Mouse (Mus musculus): Measurements from ENCODE around the gene Med24. TPM values are rescaled to one million over a fixed set of nuclear protein-coding genes. Genes with fewer than 3 reads are reported as not detected.
A peak's percentile ranks its signal among the peaks of the same experiment; 100 is the strongest.

Med24 gene
- total RNA-seq, 1 experiment from 2014 or later = 61.5 TPM

- no peak for DNase-seq
Observed at GRCm38 (mm10) chr11:98765421-98766309, 36.4 kb upstream of the Med24 start.

GRCm38 (mm10) chr11:98764746-98765145 is 35.5 kb upstream of the Med24 start:
- DNase-seq = no peak

GRCm38 (mm10) chr11:98764091-98764490 is 34.9 kb upstream of the Med24 start:
- no peak for DNase-seq

GRCm38 (mm10) chr11:98763502-98763861 is 34.2 kb upstream of the Med24 start:
- DNase-seq = no peak

GRCm38 (mm10) chr11:98762756-98763501 is 33.7 kb upstream of the Med24 start:
- DNase-seq = no peak

DNA sequence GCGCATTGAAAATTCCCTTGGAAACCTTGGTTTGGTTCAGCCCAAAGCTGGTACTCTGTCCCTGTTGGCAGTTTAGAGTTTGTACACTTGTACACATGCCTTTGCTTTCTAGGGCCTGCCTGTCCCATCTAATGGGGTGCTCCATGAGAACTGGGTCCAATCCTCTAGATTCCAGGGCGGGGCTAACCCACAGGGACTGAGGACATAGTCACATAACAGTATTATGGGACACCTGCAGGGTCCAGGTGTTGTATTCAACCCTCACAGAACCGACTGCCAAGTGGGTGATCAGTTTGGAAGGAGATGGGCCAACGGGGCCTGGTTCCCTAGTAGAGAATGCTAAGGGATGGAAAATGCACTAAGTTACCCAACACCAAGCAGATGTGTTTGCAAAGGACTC is 32.7 kb upstream of the Med24 start:
- DNase-seq = no peak

DNA sequence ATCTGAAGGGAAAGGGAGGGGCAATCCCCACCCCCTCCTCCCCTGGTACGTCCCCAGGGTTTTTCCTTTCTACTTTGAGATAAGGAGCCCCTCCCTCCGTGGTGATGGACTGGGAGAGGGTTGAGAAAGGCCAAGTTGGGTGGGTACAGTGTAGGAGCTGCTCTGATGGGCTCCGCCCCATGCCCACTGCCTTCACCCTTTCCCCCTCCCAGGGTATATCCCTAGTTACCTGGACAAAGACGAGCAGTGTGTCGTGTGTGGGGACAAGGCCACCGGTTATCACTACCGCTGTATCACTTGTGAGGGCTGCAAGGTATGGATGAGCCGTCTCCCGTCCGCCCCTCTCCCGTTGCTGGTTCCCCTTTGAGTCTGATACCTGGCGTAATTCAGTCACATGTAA is 27.5 kb upstream of the Med24 start:
- no peak for DNase-seq

GRCm38 (mm10) chr11:98755726-98756380 is 26.6 kb upstream of the Med24 start:
- DNase-seq = no peak

GRCm38 (mm10) chr11:98754621-98755181 is 25.5 kb upstream of the Med24 start:
- peak; percentile 77 for DNase-seq

- no peak for DNase-seq
Observed at GRCm38 (mm10) chr11:98754151-98754620, 25.0 kb upstream of the Med24 start.

DNA sequence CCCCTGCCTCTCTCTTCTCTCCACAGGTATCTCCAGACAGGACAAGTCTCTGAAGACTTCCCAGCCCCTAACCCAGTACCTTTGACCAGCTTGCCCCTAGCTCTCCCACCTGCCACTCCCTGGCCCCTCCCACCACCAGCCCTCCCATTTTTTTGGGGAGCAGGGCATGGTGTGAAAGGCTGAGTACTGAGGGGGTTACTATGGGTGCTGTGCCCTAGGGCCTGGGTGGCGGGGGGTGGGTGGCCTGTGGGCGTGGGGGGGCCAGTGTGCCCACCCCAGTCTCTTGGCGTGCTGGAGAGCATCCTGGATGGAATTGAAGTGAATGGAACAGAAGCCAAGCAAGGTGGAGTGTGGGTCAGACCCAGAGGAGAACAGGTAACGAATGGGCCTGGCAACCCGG is 24.0 kb upstream of the Med24 start:
- DNase-seq = no peak

GRCm38 (mm10) chr11:98752562-98753140 is 23.4 kb upstream of the Med24 start:
- DNase-seq = no peak

DNA sequence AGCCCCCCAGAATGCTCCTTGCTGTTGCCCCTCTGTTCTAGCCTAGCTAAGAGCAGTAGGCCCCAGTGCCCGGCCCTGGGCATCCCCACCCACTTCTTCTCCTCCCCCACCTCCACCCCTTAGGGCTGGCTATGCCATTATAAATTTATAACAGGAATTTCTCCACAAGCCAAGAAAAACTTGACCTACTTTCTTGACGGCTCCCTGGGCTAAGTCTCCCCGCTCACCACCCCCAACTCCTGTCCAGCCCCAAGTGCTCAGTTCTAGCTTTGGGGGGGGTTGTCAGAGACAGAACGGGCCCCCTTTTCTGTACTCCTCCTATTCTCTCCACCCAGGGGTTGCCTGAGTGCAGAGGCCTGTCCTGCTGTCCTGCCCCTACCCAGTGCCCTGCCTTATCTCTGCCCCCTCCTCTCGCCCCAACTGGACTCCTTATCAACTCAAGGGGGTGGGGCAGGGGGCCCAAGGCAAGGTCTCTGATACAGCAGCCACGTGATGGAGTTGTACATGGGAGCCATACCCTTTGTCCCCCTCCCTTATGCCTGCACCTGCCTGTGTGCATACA is 22.1 kb upstream of the Med24 start:
- no peak for DNase-seq

DNA sequence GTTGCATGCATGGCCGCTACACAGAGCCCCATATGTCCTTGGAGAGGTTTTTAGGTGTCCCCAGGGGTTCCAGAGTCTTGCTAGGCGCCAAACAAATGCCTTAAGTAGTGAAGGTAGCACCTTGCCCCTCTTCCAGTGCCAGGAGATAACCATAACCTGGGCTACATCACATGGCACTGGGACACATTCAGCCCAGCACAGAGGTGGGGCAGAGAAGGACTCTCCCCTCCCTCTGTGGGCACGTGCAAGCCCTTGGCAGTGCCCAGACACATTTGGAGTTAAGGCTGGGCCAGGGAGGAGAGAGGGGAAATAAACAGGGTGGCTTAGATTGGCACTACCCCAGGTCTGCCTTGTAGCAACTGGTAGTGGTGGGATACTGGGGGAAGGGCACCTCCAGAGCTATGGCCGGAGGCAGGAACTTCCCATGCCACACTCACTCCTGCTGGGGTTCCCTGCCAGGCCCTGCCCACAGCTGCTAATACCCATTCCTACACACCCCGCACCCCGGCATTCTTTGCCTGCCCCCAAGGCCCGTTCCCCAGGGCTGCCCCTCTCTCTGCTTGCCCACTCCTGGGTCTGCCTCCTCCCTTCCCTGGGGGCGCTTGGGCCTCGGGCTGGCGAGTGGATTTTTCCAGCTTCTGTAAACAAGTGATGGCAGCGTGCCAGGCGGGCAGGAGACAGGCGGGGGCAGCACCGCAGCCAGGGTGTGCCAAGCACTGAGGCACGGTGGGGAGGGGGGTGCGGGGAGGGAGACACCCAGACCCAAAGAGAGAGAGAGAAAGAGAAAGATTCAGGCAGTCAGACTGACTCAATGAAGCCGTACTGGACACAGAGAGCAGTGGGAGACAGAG is 21.3 kb upstream of the Med24 start:
- peak; percentile 84 for DNase-seq

DNA sequence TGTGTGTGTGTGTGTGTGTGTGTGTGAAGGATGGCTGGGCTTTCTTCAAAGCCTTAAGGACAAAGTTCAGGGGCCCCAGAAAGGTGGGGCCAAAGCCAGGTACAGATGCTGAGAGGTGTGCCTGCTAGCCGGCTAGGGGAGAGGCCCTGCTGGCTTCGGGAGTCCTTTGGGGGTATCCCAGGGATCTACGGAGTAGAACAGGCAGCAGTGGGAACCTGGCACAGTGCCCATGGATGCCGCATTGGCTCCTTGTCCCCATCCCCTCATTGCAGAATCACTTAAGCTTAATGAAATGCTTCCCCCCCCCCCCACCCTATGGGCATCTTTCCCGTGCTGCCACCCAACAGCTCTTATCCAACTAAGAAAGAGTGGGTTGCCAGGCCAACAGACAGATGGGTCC is 20.5 kb upstream of the Med24 start:
- no peak for DNase-seq

- no peak for DNase-seq
Observed at GRCm38 (mm10) chr11:98748506-98749416, 19.5 kb upstream of the Med24 start.

DNA sequence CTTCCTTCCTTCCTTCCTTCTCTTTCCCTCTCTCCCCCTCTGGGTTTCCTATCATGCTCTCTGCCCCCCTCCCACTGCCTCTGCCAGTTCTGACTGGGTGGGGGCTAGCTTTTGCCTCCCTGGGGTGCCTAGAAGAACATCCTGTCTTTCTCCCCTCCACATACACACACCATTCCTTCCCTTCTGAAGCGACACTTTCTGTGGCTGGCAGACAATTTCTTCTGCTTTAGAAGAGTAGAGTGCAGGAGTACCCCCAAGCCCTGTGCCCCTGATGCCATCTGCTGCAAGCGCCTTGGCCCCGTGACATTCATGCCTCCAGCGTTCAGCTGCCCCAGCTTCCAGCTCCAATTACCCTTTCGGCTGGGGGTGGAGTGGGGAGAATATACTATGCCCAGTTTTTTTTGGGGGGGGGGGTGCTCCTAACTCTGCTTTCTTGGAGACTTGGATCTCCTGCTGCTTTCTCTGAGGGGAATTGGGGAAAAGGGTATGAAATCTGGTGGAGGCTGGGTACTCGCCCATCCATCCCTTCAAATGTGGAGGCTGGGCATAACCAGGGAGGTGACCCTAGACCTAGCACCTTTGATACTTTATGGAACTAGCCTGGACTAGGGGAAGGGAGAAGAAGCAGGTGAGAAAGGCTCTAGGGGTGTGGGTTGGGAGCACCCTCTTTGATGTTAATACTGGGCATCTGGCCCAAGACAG is 18.7 kb upstream of the Med24 start:
- no peak for DNase-seq

DNA sequence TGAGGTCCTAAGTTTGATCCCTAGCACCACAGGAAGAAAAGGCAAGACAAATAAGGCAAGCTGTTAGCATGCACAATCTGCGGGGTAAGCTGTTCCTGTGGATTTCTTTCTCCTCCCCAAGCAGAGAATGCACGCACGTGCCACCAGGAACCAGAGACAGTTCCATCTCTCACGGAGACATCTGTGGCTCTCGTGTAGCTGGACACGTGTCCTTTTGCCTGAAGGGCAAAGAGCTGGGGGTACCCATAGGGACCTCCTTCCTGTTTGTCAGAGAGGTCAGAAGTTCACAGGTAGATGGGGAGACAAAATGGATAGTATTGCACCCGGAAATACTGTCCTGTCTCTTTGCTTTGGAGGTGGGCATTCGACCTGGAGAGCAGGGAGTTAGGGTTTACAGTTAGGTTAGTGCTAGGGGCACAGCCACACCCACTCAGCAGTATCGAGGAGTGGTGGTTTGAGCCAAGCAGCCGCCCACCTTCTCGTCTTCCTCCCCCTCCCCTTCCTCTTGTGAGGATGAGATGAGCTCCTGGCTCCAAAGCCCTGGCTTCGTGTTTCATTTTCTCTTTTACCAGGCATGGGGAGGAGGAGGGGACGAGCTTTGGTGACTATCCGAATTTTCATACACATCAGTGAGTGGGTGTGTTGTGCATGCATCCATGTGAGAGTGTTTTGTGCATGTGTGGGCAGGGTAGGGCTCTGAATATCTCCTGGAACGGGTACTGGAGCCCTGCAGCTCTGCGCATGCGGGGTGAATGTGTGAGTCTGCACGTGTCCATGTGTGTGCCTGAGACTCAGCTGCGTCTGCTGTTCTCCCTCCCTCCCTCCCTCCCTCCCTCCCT is 17.8 kb upstream of the Med24 start:
- DNase-seq = peak; percentile 86

Data from adrenal gland, postnatal 25 days (tissue).